Mouse (Mus musculus) erythroblast, embryonic 14.5 days (primary cell): ENCODE measurements around the gene Eif5a. TPM values are rescaled to one million over a fixed set of nuclear protein-coding genes. Genes with fewer than 3 reads are reported as not detected.
"Not testable (repeated sequence)": the region's sequence is repeated elsewhere in the genome, so short reads cannot be mapped to it uniquely, and the experiment has no call there.

ENCODE experiments used
- H3K27me3 ChIP-seq: 2 replicates; pipeline ENCODE4 v1.6.1; 2012; ENCODE audit warnings: inconsistent platforms; ENCODE audit not compliant: control insufficient read depth
- H3K36me3 ChIP-seq: 2 replicates; pipeline ENCODE4 v1.6.1; 2012; ENCODE audit warnings: mild to moderate bottlenecking, inconsistent platforms; ENCODE audit not compliant: control insufficient read depth
- H3K4me1 ChIP-seq: 2 replicates; pipeline ENCODE4 v1.6.1; 2012; ENCODE audit warnings: inconsistent platforms; ENCODE audit not compliant: control insufficient read depth
- H3K4me3 ChIP-seq: replicated peaks from 2 replicates; pipeline ENCODE3; 2012; ENCODE audit warnings: moderate library complexity, mild to moderate bottlenecking, inconsistent platforms
- H3K9me3 ChIP-seq: 2 replicates; pipeline ENCODE4 v1.6.1; 2012; ENCODE audit warnings: low read length, inconsistent platforms, mixed read lengths; ENCODE audit not compliant: control insufficient read depth
- GATA1 ChIP-seq: IDR thresholded peaks from 2 replicates; pipeline ENCODE4 v1.6.1; 2012; ENCODE audit warnings: low read length, inconsistent platforms, mixed read lengths
- TAL1 ChIP-seq: IDR thresholded peaks from 3 replicates; pipeline ENCODE4 v1.6.1; 2012; ENCODE audit warnings: low read length, inconsistent platforms, mixed read lengths
- polyA plus RNA-seq: library from polyadenylated mRNA; stranded (reverse); fragments of >175 nt; gene quantifications from 2 replicates; pipeline ENCODE4 v1.2.3, GENCODE M21; 2012

Eif5a gene
- polyA plus RNA-seq, 1 experiment, result 310 TPM

- Histone ChIP-seq H3K36me3 (no peaks in the 10 kb centered on the region), H3K27me3 (peaks cover 95% of the 10 kb centered on the region), H3K4me1 (peaks cover 16% of the 10 kb centered on the region), H3K9me3 (peaks cover 25% of the 10 kb centered on the region), H3K4me3 (no peak overlapping the region)
- no peak for TF ChIP-seq TAL1
- no peak for TF ChIP-seq GATA1
These were observed 40.1 kb upstream of the Eif5a start for GRCm38 (mm10) chr11:69961841-69962240.

DNA sequence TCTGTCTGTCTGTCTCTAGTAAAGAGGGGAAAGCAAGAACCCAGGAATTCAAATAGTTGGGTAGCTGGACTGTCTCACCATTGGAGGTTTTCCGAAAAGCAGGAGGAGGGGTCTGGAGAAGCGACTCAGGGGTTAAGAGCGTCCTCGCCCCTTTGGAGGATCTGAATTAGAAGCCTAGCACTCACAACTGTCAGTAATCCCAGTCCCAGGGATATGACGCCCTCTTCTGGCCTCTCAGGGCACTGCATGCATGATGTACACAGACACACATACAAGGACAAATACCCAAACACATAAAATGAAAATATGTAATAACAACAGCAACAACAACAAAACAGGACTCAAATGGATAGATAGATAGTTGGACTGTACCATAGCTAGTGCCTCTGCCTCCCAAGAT lies 38.9 kb upstream of the Eif5a start:
- peaks cover 95% of the 10 kb centered on the region for H3K27me3 ChIP-seq
- H3K9me3 ChIP-seq, result peaks cover 15% of the 10 kb centered on the region
- no peaks in the 10 kb centered on the region for H3K36me3 ChIP-seq
- TF ChIP-seq GATA1, result no peak
- no peak for TF ChIP-seq TAL1
- peaks cover 4% of the 10 kb centered on the region for H3K4me1 ChIP-seq
- no peak overlapping the region for H3K4me3 ChIP-seq

- Histone ChIP-seq H3K9me3 (0 out of 2 replicates have a peak, but pooled peaks cover 2% of the 10 kb centered on the region), H3K27me3 (peaks cover 79% of the 10 kb centered on the region), H3K4me1 (peaks cover 4% of the 10 kb centered on the region), H3K4me3 (no peak overlapping the region), H3K36me3 (no peaks in the 10 kb centered on the region)
- no peak for TF ChIP-seq TAL1
- TF ChIP-seq GATA1, result no peak
These were observed 34.5 kb upstream of the Eif5a start for GRCm38 (mm10) chr11:69956218-69956617.

DNA sequence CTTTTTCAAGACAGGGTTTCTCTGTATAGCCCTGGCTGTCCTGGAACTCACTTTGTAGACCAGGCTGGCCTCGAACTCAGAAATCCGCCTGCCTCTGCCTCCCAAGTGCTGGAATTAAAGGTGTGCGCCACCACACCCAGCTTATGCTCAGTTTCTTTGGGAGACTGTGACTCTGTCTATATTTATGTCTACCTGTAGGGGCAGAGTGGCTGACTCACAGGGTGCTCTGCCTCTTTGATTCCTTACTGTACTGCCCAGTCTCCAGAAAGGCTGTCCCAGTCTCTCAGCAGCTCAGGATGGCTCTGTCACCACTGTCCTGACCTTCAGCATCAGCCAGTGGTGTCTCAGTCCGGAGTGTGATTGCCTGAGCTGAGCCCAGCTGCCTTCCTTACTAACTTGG lies 33.9 kb upstream of the Eif5a start:
- H3K27me3 ChIP-seq, result peaks cover 79% of the 10 kb centered on the region
- H3K36me3 ChIP-seq, H3K4me1 ChIP-seq, H3K9me3 ChIP-seq, H3K4me3 ChIP-seq: not testable (repeated sequence)

GRCm38 (mm10) chr11:69953267-69953915 lies 31.6 kb upstream of the Eif5a start:
- no peak for TF ChIP-seq TAL1
- no peak for TF ChIP-seq GATA1

DNA sequence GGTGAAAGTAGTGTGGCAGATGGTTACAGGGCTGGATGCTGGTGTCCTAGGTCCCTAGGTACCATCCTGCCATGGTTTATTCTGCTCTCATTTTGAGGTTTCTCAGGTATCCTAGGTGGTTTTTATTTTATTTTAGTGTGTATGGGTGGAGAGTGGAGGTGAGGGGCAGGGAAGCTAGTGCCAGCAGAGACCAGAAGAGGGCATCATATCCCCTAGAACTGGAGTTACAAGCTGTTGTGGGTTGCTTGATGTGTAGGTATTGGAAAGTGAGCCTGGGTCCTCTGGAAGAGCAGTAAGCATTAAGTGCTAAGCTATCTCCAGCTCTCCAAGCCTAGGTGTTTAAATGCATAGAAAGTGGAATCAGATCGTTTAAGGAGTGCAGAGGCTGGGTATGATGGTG lies 30.5 kb upstream of the Eif5a start:
- Histone ChIP-seq H3K4me3 (no peak overlapping the region), H3K9me3 (no peaks in the 10 kb centered on the region), H3K36me3 (peaks cover 3% of the 10 kb centered on the region), H3K4me1 (peaks cover 23% of the 10 kb centered on the region), H3K27me3 (peaks cover 60% of the 10 kb centered on the region)
- TF ChIP-seq TAL1 (no peak), GATA1 (no peak)

More at GRCm38 (mm10) chr11:69953267-69953915, 31.6 kb upstream of the Eif5a start:
- H3K36me3 ChIP-seq, result no peaks in the 10 kb centered on the region
- peaks cover 68% of the 10 kb centered on the region for H3K27me3 ChIP-seq
- H3K4me1 ChIP-seq, result peaks cover 18% of the 10 kb centered on the region
- H3K9me3 ChIP-seq, result no peaks in the 10 kb centered on the region
- H3K4me3 ChIP-seq, result no peak overlapping the region

DNA sequence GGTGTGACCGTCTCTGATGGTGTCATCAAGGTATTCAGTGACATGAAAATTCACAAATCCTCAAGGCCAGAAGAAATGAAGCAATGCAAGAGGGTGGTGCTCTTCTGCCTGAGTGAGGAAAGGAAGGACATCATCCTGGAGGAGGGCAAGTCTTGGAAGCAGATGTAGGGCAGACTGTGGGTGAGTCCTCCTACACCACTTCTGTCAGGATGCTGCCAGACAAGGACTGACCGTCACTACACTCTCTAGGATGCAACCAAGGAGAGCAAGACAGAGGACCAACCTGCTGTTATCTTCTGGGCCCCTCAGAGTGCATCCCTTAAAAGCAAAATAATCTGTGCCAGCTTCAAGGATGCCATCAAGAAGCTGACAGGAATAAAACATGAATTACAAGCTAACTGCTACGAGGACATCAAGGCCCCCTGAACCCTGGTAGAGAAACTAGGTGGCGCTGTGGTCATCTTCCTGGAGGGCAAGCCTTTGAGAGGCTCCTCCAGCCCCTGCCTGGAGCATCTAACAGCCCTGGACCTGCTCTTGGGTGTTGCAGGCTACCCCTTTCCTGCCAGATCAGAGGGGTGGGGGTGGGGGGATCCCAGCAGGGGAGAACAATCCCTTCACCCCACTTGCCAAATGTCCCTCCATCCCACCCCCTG lies 29.2 kb upstream of the Eif5a start:
- H3K9me3 ChIP-seq, result no peaks in the 10 kb centered on the region
- TF ChIP-seq TAL1 (no peak), GATA1 (no peak)
- peaks cover 47% of the 10 kb centered on the region for H3K27me3 ChIP-seq
- H3K36me3 ChIP-seq, result peaks cover 17% of the 10 kb centered on the region
- H3K4me3 ChIP-seq, result no peak overlapping the region
- peaks cover 36% of the 10 kb centered on the region for H3K4me1 ChIP-seq

- Histone ChIP-seq H3K9me3 (no peaks in the 10 kb centered on the region), H3K36me3 (peaks cover 38% of the 10 kb centered on the region), H3K27me3 (peaks cover 43% of the 10 kb centered on the region), H3K4me1 (peaks cover 58% of the 10 kb centered on the region), H3K4me3 (peak overlapping the region; percentile 86)
- TF ChIP-seq TAL1 (no peak), GATA1 (no peak)
These were observed 27.0 kb upstream of the Eif5a start for GRCm38 (mm10) chr11:69948763-69949150.

GRCm38 (mm10) chr11:69948066-69948762 lies 26.5 kb upstream of the Eif5a start, which contains the start of gene Slc2a4:
TSS of gene Slc2a4 (minus strand) at chr11:69948188.
- TF ChIP-seq GATA1 (no peak), TAL1 (no peak)
- Histone ChIP-seq H3K36me3 (peaks cover 44% of the 10 kb centered on the region), H3K4me3 (peak within 1 kb of the TSS; percentile 86), H3K27me3 (peaks cover 41% of the 10 kb centered on the region), H3K4me1 (peaks cover 59% of the 10 kb centered on the region), H3K9me3 (no peaks in the 10 kb centered on the region)
